Mouse (Mus musculus): ENCODE results near the gene Prkag2. TPM values are rescaled to one million over a fixed set of nuclear protein-coding genes. Genes with fewer than 3 reads are reported as not detected.

Gene Prkag2
- 94.2 and 102 TPM in 2 replicates for polyA plus RNA-seq (2015; fragmentation: Nextera tagmentation; extraction: Ambion mirVana)

DNA sequence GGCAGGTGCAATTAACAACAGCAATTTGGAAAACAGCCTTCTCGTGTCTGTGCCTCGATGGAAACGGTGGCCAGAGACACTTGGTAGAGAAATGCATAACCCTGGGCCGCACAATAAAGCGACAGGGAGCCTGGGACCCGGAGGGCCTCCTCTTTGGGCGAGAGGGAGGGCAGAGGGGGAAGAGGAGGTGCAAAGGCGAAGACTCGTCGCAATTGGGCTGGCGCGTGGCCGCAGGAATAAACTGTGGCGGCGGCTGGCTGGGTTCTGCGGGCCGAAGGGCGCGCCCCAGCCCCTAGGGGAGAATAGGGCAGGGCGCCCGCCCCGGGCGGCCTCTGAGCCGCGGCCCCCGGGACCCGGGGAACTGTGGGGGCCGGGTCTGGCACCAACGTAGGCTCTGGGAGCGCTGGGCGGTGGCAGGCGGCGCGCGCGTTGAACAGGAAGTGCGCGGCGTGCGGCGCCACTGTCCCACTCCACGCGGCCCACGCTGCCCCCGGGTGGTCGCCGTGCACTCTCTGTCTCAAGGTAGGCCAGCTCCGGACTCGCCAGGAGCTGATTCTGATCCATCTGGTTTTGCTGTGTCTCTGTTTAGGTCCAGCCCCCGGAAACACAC lies at the start of gene Prkag2:
TSS of gene Prkag2 (minus strand) at position 127 of the 610 bp plus-strand sequence.
- Histone ChIP-seq H3K9ac (peak within 1 kb of the TSS; percentile 71), H3K27me3 (0 out of 2 replicates have a peak, but pooled peaks cover 3% of the 10 kb centered on the region), H3K4me3 (peak within 1 kb of the TSS; percentile 58), H3K27ac (peak within 1 kb of the TSS; percentile 58), H3K36me3 (no peaks in the 10 kb centered on the region), H3K9me3 (replicated peaks) (no peaks in the 10 kb centered on the region), H3K4me2 (peak within 1 kb of the TSS; percentile 97), H3K4me1 (replicated peaks) (peaks cover 33% of the 10 kb centered on the region)
- WGBS = under 1% methylated on average over 50 of the region's 50 CpGs
- peak; percentile 31 for ATAC-seq (replicated peaks; ENCODE audit: insufficient number of reproducible peaks, insufficient read depth, low FRiP score, low read depth)

- Histone ChIP-seq H3K4me1 (replicated peaks) (no peaks in the 10 kb centered on the region), H3K9me3 (replicated peaks) (no peaks in the 10 kb centered on the region), H3K36me3 (no peaks in the 10 kb centered on the region), H3K27ac (no peak overlapping the region), H3K9ac (no peak overlapping the region), H3K4me2 (no peak overlapping the region), H3K27me3 (no peaks in the 10 kb centered on the region), H3K4me3 (no peak overlapping the region)
- no peak for ATAC-seq (replicated peaks; ENCODE audit: insufficient number of reproducible peaks, insufficient read depth, low FRiP score, low read depth)
- 60% methylated on average over 2 of the region's 2 CpGs for WGBS
Measured at GRCm38 (mm10) chr5:25149331-25149965, 49.0 kb upstream of the Prkag2 start.

- Histone ChIP-seq H3K4me1 (replicated peaks) (no peaks in the 10 kb centered on the region), H3K4me3 (no peak overlapping the region), H3K36me3 (no peaks in the 10 kb centered on the region), H3K27me3 (no peaks in the 10 kb centered on the region), H3K9ac (no peak overlapping the region), H3K9me3 (replicated peaks) (no peaks in the 10 kb centered on the region), H3K27ac (no peak overlapping the region), H3K4me2 (no peak overlapping the region)
- ATAC-seq (replicated peaks; ENCODE audit: insufficient number of reproducible peaks, insufficient read depth, low FRiP score, low read depth) = no peak
- WGBS = 65% methylated on average over 7 of the region's 7 CpGs
Measured at GRCm38 (mm10) chr5:25146705-25147104, 46.3 kb upstream of the Prkag2 start.

GRCm38 (mm10) chr5:25127865-25128264 lies 27.4 kb upstream of the Prkag2 start:
- Histone ChIP-seq H3K27me3 (no peaks in the 10 kb centered on the region), H3K4me2 (no peak overlapping the region), H3K27ac (no peak overlapping the region), H3K4me3 (no peak overlapping the region), H3K9me3 (replicated peaks) (no peaks in the 10 kb centered on the region), H3K36me3 (no peaks in the 10 kb centered on the region), H3K9ac (no peak overlapping the region), H3K4me1 (replicated peaks) (no peaks in the 10 kb centered on the region)
- no peak for ATAC-seq (replicated peaks; ENCODE audit: insufficient number of reproducible peaks, insufficient read depth, low FRiP score, low read depth)
- 74% methylated on average over 4 of the region's 4 CpGs for WGBS

GRCm38 (mm10) chr5:25125884-25126560 lies 25.6 kb upstream of the Prkag2 start:
- Histone ChIP-seq H3K4me1 (replicated peaks) (no peaks in the 10 kb centered on the region), H3K9me3 (replicated peaks) (no peaks in the 10 kb centered on the region), H3K4me2 (no peak overlapping the region), H3K36me3 (no peaks in the 10 kb centered on the region), H3K27me3 (no peaks in the 10 kb centered on the region), H3K27ac (no peak overlapping the region), H3K4me3 (no peak overlapping the region), H3K9ac (no peak overlapping the region)
- 77% methylated on average over 3 of the region's 3 CpGs for WGBS
- ATAC-seq (replicated peaks; ENCODE audit: insufficient number of reproducible peaks, insufficient read depth, low FRiP score, low read depth) = no peak

DNA sequence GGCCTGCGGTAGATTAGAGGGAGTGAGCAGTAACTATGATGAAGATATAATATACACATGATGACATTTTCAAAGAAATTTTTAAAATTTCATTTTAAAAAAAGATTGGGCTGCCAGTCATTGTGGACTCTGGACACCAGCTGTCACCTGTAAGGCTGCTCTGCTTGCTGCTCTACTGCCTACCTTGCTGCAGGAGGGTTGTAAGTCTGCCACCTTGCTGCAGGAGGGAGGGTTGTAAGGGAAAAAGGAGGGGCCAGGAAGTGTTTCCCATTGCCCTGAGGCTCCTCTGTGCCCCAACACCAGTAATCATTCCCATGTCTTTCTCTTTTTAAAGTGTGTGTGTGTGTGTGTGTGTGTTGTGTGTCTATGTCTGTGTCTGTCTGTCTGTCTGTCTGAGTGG lies 22.1 kb upstream of the Prkag2 start:
- ATAC-seq (replicated peaks; ENCODE audit: insufficient number of reproducible peaks, insufficient read depth, low FRiP score, low read depth) = no peak
- Histone ChIP-seq H3K9me3 (replicated peaks) (no peaks in the 10 kb centered on the region), H3K4me2 (no peak overlapping the region), H3K9ac (no peak overlapping the region), H3K27me3 (no peaks in the 10 kb centered on the region), H3K27ac (no peak overlapping the region), H3K4me3 (no peak overlapping the region), H3K36me3 (no peaks in the 10 kb centered on the region), H3K4me1 (replicated peaks) (no peaks in the 10 kb centered on the region)
- WGBS = 73% methylated on average over 1 of the region's 1 CpGs

DNA sequence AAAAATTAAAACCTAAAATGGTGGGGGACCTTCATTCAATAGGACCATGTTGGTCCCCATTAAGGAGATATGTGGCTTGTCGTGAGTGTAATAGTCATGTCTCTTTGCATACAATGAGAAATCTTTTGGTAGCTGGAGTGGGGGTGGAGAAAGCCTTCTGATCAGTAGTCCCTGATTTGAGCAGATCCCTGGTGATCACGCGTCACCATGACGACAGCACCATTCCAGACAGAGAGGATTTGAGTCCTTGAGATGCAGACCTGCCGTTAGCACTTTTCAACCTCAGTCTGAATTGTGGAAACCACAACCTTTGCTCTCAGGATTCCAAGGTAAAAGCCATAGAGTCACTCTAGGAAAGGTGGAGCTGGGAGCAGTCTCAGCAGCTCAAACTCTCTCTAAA lies 18.7 kb upstream of the Prkag2 start:
- Histone ChIP-seq H3K27ac (no peak overlapping the region), H3K27me3 (no peaks in the 10 kb centered on the region), H3K4me3 (no peak overlapping the region), H3K36me3 (no peaks in the 10 kb centered on the region), H3K4me1 (replicated peaks) (no peaks in the 10 kb centered on the region), H3K4me2 (no peak overlapping the region), H3K9me3 (replicated peaks) (no peaks in the 10 kb centered on the region), H3K9ac (no peak overlapping the region)
- WGBS = 77% methylated on average over 5 of the region's 5 CpGs
- no peak for ATAC-seq (replicated peaks; ENCODE audit: insufficient number of reproducible peaks, insufficient read depth, low FRiP score, low read depth)

GRCm38 (mm10) chr5:25115997-25116396 lies 15.6 kb upstream of the Prkag2 start:
- Histone ChIP-seq H3K36me3 (no peaks in the 10 kb centered on the region), H3K9ac (no peak overlapping the region), H3K27ac (no peak overlapping the region), H3K4me2 (no peak overlapping the region), H3K27me3 (no peaks in the 10 kb centered on the region), H3K4me1 (replicated peaks) (no peaks in the 10 kb centered on the region), H3K9me3 (replicated peaks) (no peaks in the 10 kb centered on the region), H3K4me3 (no peak overlapping the region)
- 66% methylated on average over 5 of the region's 5 CpGs for WGBS
- no peak for ATAC-seq (replicated peaks; ENCODE audit: insufficient number of reproducible peaks, insufficient read depth, low FRiP score, low read depth)

- Histone ChIP-seq H3K9me3 (replicated peaks) (no peaks in the 10 kb centered on the region), H3K4me3 (no peak overlapping the region), H3K4me1 (replicated peaks) (no peaks in the 10 kb centered on the region), H3K27ac (no peak overlapping the region), H3K27me3 (no peaks in the 10 kb centered on the region), H3K4me2 (no peak overlapping the region), H3K36me3 (no peaks in the 10 kb centered on the region), H3K9ac (no peak overlapping the region)
- ATAC-seq (replicated peaks; ENCODE audit: insufficient number of reproducible peaks, insufficient read depth, low FRiP score, low read depth) = no peak
- WGBS = 59% methylated on average over 5 of the region's 5 CpGs
Measured at GRCm38 (mm10) chr5:25115216-25115615, 14.8 kb upstream of the Prkag2 start.

GRCm38 (mm10) chr5:25114110-25114509 lies 13.7 kb upstream of the Prkag2 start:
- Histone ChIP-seq H3K36me3 (no peaks in the 10 kb centered on the region), H3K9ac (no peak overlapping the region), H3K27ac (no peak overlapping the region), H3K27me3 (no peaks in the 10 kb centered on the region), H3K4me1 (replicated peaks) (no peaks in the 10 kb centered on the region), H3K4me3 (no peak overlapping the region), H3K4me2 (no peak overlapping the region), H3K9me3 (replicated peaks) (no peaks in the 10 kb centered on the region)
- ATAC-seq (replicated peaks; ENCODE audit: insufficient number of reproducible peaks, insufficient read depth, low FRiP score, low read depth) = no peak

DNA sequence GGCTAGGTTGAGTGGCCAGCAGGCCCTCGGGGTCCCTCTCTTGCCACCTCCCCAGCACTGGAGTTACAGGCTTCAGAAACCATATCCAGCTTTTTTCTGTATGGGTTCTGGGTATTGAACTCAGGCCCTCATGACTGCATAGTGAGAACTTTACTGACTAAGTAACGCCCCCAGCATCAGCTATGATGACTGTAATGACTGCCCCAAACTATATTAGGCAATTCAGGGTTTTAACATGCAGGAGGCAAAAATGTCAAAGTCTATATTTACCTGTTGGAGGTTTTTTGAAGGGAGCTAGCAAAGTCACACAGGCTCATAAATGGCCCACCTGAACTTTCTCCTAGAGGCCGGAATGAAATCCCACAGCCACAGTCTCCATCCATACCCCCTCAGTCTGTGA lies 9.9 kb upstream of the Prkag2 start:
- no peaks in the 10 kb centered on the region for H3K9me3 ChIP-seq (replicated peaks)
- no peak for ATAC-seq (replicated peaks; ENCODE audit: insufficient number of reproducible peaks, insufficient read depth, low FRiP score, low read depth)
- 0 out of 2 replicates have a peak, but pooled peaks cover 3% of the 10 kb centered on the region for H3K27me3 ChIP-seq
- no peak overlapping the region for H3K4me2 ChIP-seq
- no peak overlapping the region for H3K4me3 ChIP-seq
- H3K4me1 ChIP-seq (replicated peaks) = no peaks in the 10 kb centered on the region
- WGBS = 73% methylated on average over 3 of the region's 3 CpGs
- H3K27ac ChIP-seq = no peak overlapping the region
- no peak overlapping the region for H3K9ac ChIP-seq
- no peaks in the 10 kb centered on the region for H3K36me3 ChIP-seq
